ENCODE assay signal across 8 mouse cellular contexts in the genomic region with DNA sequence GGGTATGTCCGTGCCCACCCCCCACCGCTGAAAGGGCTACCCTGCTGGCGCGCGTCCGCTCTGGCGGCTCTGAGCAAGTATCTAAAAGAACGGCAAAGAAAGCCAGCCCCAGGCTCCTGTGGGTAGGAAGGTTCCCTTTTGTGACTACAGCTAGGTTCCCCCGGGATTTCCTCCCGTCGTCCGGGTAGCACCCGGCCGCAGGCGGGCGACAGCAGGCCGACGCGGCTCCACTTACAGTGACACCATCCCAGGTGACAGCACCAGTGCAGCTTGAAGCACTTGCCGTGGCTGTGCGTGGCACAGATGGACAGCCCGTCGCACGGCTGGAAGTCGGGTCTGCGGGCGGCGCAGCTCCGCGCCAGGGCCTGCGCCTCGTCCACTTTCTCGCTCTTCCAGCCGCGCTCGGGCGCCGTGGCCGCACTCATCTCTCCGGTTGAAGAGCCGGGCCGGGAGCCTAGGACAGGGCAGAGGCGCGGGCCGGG. TPM values are rescaled to one million over a fixed set of nuclear protein-coding genes. Genes with fewer than 3 reads are reported as not detected.
DNase-seq lines count a peak whose midpoint lies in the region; ATAC-seq and TF ChIP-seq lines count a peak whose summit lies in the region.

No protein-coding gene starts in this region.

- DNase-seq in gastrocnemius, adult 18-20 months (ENCODE audit: low spot score), result peak; percentile 51
- DNase-seq in gastrocnemius, postnatal 25 days, result no peak
- peak; percentile 83 to 85 for DNase-seq in cerebellum, postnatal 10 days
- DNase-seq in heart, adult 18-20 months, result peak; percentile 73 to 75
- peak; percentile 63 for DNase-seq in kidney, adult 2 months
- DNase-seq in liver, adult 2 months (ENCODE audit: extremely low read depth, low read depth, low spot score), result peak; percentile 19
- peak; percentile 76 for DNase-seq in midbrain, postnatal 0 days (ENCODE audit: low spot score)

- no peaks in the 10 kb centered on the region for H3K9me3 ChIP-seq in midbrain, postnatal 0 days (ENCODE audit: low read length)
- H3K9me3 ChIP-seq in stomach, embryonic 16.5 days (replicated peaks; ENCODE audit: control insufficient read depth, low read length), result no peaks in the 10 kb centered on the region

- under 1% methylated on average over 45 of the region's 45 CpGs for WGBS in kidney, adult 2 months
- under 1% methylated on average over 45 of the region's 45 CpGs for WGBS in liver, adult 2 months
- WGBS in midbrain, postnatal 0 days, result under 1% methylated on average over 27 of the region's 45 CpGs
- 0% methylated on average over 45 of the region's 45 CpGs for WGBS in stomach, embryonic 16.5 days

- H3K9ac ChIP-seq in liver, adult 2 months (ENCODE audit: low read depth, low read length), result peak overlapping the region; percentile 59
- peak overlapping the region; percentile 98 for H3K9ac ChIP-seq in midbrain, postnatal 0 days (replicated peaks; ENCODE audit: low read length, poor library complexity, severe bottlenecking)
- peak overlapping the region; percentile 96 for H3K9ac ChIP-seq in stomach, embryonic 16.5 days (ENCODE audit: low read length)

- H3K4me1 ChIP-seq in kidney, adult 2 months (ENCODE audit: control insufficient read depth, insufficient read depth, low read length), result peaks cover 8% of the 10 kb centered on the region; the same call in 1 of the 2 replicates
- peaks cover 2% of the 10 kb centered on the region; the same call in 1 of the 2 replicates for H3K4me1 ChIP-seq in liver, adult 2 months (ENCODE audit: control insufficient read depth, insufficient read depth, low read length)
- peaks cover 19% of the 10 kb centered on the region; the same call in 1 of the 2 replicates for H3K4me1 ChIP-seq in midbrain, postnatal 0 days (ENCODE audit: insufficient read depth, low read length)
- peaks cover 5% of the 10 kb centered on the region; the same call in 1 of the 2 replicates for H3K4me1 ChIP-seq in stomach, embryonic 16.5 days (ENCODE audit: control insufficient read depth, insufficient read depth, low read length)

- H3K27me3 ChIP-seq in kidney, adult 2 months (replicated peaks; ENCODE audit: control insufficient read depth, insufficient read depth, low read length), result no peaks in the 10 kb centered on the region
- no peaks in the 10 kb centered on the region for H3K27me3 ChIP-seq in liver, adult 2 months (ENCODE audit: control insufficient read depth, insufficient read depth, low read length)
- no peaks in the 10 kb centered on the region for H3K27me3 ChIP-seq in midbrain, postnatal 0 days (ENCODE audit: insufficient read depth, low read length)
- H3K27me3 ChIP-seq in stomach, embryonic 16.5 days (ENCODE audit: control insufficient read depth, insufficient read depth, low read length), result no peaks in the 10 kb centered on the region

- peak overlapping the region; percentile 36 for H3K27ac ChIP-seq in kidney, adult 2 months (ENCODE audit: insufficient read depth, low read depth, low read length)
- H3K27ac ChIP-seq in liver, adult 2 months (replicated peaks; ENCODE audit: insufficient read depth, low read depth, low read length), result peak overlapping the region; percentile 3
- peak overlapping the region; percentile 98 for H3K27ac ChIP-seq in midbrain, postnatal 0 days (ENCODE audit: low read depth, low read length)
- peak overlapping the region; percentile 91 for H3K27ac ChIP-seq in stomach, embryonic 16.5 days (ENCODE audit: low read length)

- TF ChIP-seq POLR2A in kidney, adult 2 months (IDR thresholded peaks at IDR 0.05; ENCODE audit: low read depth, low read length), result no peak
- TF ChIP-seq POLR2A in liver, adult 2 months (IDR thresholded peaks at IDR 0.05; ENCODE audit: extremely low read depth, insufficient read depth, low read length), result no peak

- no peak for TF ChIP-seq CTCF in kidney, adult 2 months (conservative IDR thresholded peaks at IDR 0.05; ENCODE audit: insufficient read depth, insufficient read length, low read depth, low read length)
- no peak for TF ChIP-seq CTCF in liver, adult 2 months (IDR thresholded peaks at IDR 0.05; ENCODE audit: low read depth, low read length)
- no peak for TF ChIP-seq CTCF in midbrain, postnatal 0 days (IDR thresholded peaks at IDR 0.05)

- H3K79me2 ChIP-seq in liver, adult 2 months (ENCODE audit: control insufficient read depth, insufficient read depth, low read length), result peaks cover 2% of the 10 kb centered on the region; the same call in 1 of the 2 replicates

- H3K4me2 ChIP-seq in midbrain, postnatal 0 days (ENCODE audit: low read depth, low read length, poor library complexity, severe bottlenecking), result peak overlapping the region; percentile 93
- H3K4me2 ChIP-seq in stomach, embryonic 16.5 days (ENCODE audit: low read depth, low read length), result peak overlapping the region; percentile 99

- peak overlapping the region; percentile 87 for H3K4me3 ChIP-seq in kidney, adult 2 months (ENCODE audit: insufficient read depth, low read depth, low read length)
- H3K4me3 ChIP-seq in liver, adult 2 months (ENCODE audit: insufficient read depth, low read depth, low read length), result peak overlapping the region; percentile 59
- H3K4me3 ChIP-seq in midbrain, postnatal 0 days (ENCODE audit: low read depth, low read length), result peak overlapping the region; percentile 89
- peak overlapping the region; percentile 87 for H3K4me3 ChIP-seq in stomach, embryonic 16.5 days (replicated peaks; ENCODE audit: low read length)

- H3K36me3 ChIP-seq in kidney, adult 2 months (ENCODE audit: control insufficient read depth, insufficient read depth, low read length), result no peaks in the 10 kb centered on the region
- H3K36me3 ChIP-seq in liver, adult 2 months (ENCODE audit: control insufficient read depth, insufficient read depth, low read length), result no peaks in the 10 kb centered on the region; the same call in 1 of the 2 replicates
- H3K36me3 ChIP-seq in midbrain, postnatal 0 days (ENCODE audit: insufficient read depth, low read length), result 0 out of 2 replicates have a peak, but pooled peaks cover 2% of the 10 kb centered on the region
- no peaks in the 10 kb centered on the region for H3K36me3 ChIP-seq in stomach, embryonic 16.5 days (ENCODE audit: control insufficient read depth, insufficient read depth, low read length)

- peak; percentile 63 for ATAC-seq in midbrain, postnatal 0 days (ENCODE audit: low FRiP score)
- peak; percentile 58 for ATAC-seq in stomach, embryonic 16.5 days (ENCODE audit: insufficient read depth, low FRiP score)

RNA-seq across cellular contexts. Expression of gene 2510009E07Rik, which starts 0.4 kb away (rescaled TPM):
- total RNA-seq in gastrocnemius, adult 18-20 months (2021), result 10 to 100 TPM; 26.9 to 29.7 TPM
- 10 to 100 TPM; 23.3 to 25.0 TPM for total RNA-seq in gastrocnemius, postnatal 25 days (2021)
- 10 to 100 TPM; 20.5 to 21.7 TPM for total RNA-seq in heart, adult 18-20 months (2021)
- polyA plus RNA-seq in kidney, adult 2 months (2012; rRNA removed), result 14.6 and 15.0 TPM in 2 replicates
- total RNA-seq in liver, adult 2 months (2014; rRNA removed), result 6.9 and 7.4 TPM in 2 replicates
- polyA plus RNA-seq in liver, adult 2 months (2012; rRNA removed), result 3.6 and 3.7 TPM in 2 replicates
- 48.1 and 48.7 TPM in 2 replicates for total RNA-seq in midbrain, postnatal 0 days (2014; rRNA removed)
- polyA plus RNA-seq in midbrain, postnatal 0 days (2015; fragmentation: Nextera tagmentation; extraction: Ambion mirVana), result 36.0 and 37.0 TPM in 2 replicates
- 17.9 TPM in 2 replicates for polyA plus RNA-seq in stomach, embryonic 16.5 days (2015; fragmentation: Nextera tagmentation; extraction: Ambion mirVana)

Comparison
In these comparisons a context has a peak if more than half of its experiments do, and no peak if none do; other contexts are left out.
1. H3K27ac ChIP-seq: peak in every context shown above with its lines; median percentile 98 in midbrain, postnatal 0 days; 91 in stomach, embryonic 16.5 days; 36 in kidney, adult 2 months; 3 in liver, adult 2 months.